Mouse (Mus musculus) natural killer cell, adult 2 months (primary cell): Measurements from ENCODE around the gene Hsf2bp.

Experiments
- DNase-seq, 2 experiments: peaks; one replicate each; pipeline ENCODE4 v3.0.0; 2022; ENCODE audit warnings: low spot score in 2 of 2

The Hsf2bp gene

GRCm38 (mm10) chr17:31983491-31983890 is 52.7 kb downstream of the Hsf2bp start:
- DNase-seq: no peak

- no peak for DNase-seq
These were observed 53.6 kb downstream of the Hsf2bp start for GRCm38 (mm10) chr17:31982326-31983190.

GRCm38 (mm10) chr17:31979888-31980287 is 56.3 kb downstream of the Hsf2bp start:
- no peak for DNase-seq

- no peak for DNase-seq
These were observed 59.0 kb downstream of the Hsf2bp start for GRCm38 (mm10) chr17:31977131-31977530.

GRCm38 (mm10) chr17:31976501-31976900 is 59.6 kb downstream of the Hsf2bp start:
- no peak for DNase-seq

- no peak for DNase-seq
These were observed 61.5 kb downstream of the Hsf2bp start for GRCm38 (mm10) chr17:31974694-31975093.

- no peak for DNase-seq
These were observed 62.4 kb downstream of the Hsf2bp start for GRCm38 (mm10) chr17:31973664-31974230.

- no peak for DNase-seq
These were observed 65.3 kb downstream of the Hsf2bp start for GRCm38 (mm10) chr17:31970890-31971289.

GRCm38 (mm10) chr17:31968801-31969200 is 67.3 kb downstream of the Hsf2bp start:
- DNase-seq: no peak

GRCm38 (mm10) chr17:31967311-31967710 is 68.8 kb downstream of the Hsf2bp start:
- no peak for DNase-seq

- DNase-seq: no peak
These were observed 69.6 kb downstream of the Hsf2bp start for GRCm38 (mm10) chr17:31966566-31966965.

GRCm38 (mm10) chr17:31965623-31966022 is 70.5 kb downstream of the Hsf2bp start:
- DNase-seq: no peak

- no peak for DNase-seq
These were observed 73.2 kb downstream of the Hsf2bp start for GRCm38 (mm10) chr17:31962930-31963329.

- DNase-seq: no peak
These were observed 73.9 kb downstream of the Hsf2bp start for GRCm38 (mm10) chr17:31962281-31962680.

GRCm38 (mm10) chr17:31954551-31955140 is 81.5 kb downstream of the Hsf2bp start:
- no peak for DNase-seq

GRCm38 (mm10) chr17:31949076-31949475 is 87.1 kb downstream of the Hsf2bp start:
- DNase-seq: no peak

- DNase-seq: no peak
These were observed 89.7 kb downstream of the Hsf2bp start for GRCm38 (mm10) chr17:31946436-31946835.

GRCm38 (mm10) chr17:31943881-31944539 is 92.1 kb downstream of the Hsf2bp start:
- DNase-seq: no peak

GRCm38 (mm10) chr17:31941616-31942015 is 94.5 kb downstream of the Hsf2bp start:
- no peak for DNase-seq

GRCm38 (mm10) chr17:31940607-31941006 is 95.5 kb downstream of the Hsf2bp start:
- no peak for DNase-seq

GRCm38 (mm10) chr17:31939292-31940060 is 96.7 kb downstream of the Hsf2bp start:
- no peak for DNase-seq
